ENCODE assay signal across 9 mouse cellular contexts in genomic region chr11:117686021-117686420, GRCm38 (mm10). TPM values are rescaled to one million over a fixed set of nuclear protein-coding genes. Genes with fewer than 3 reads are reported as not detected.
DNase-seq lines count a peak whose midpoint lies in the region; ATAC-seq and TF ChIP-seq lines count a peak whose summit lies in the region.
"Had no signal": no experiment of that assay in that cellular context is flagged by ENCODE, and none has a peak within 500 bp of the region (broad histone marks: within the 10 kb centered on the region; RNA-seq: fewer than 3 reads in every experiment).

No protein-coding gene starts in this region.

- 55% methylated on average over 8 of the region's 8 CpGs for WGBS in liver, adult 2 months
- 58% methylated on average over 8 of the region's 8 CpGs for WGBS in liver, embryonic 12.5 days (ENCODE audit: insufficient replicate concordance)
- 57% methylated on average over 8 of the region's 8 CpGs for WGBS in liver, embryonic 13.5 days (ENCODE audit: insufficient replicate concordance)
- WGBS in thymus, adult 2 months: 52% methylated on average over 8 of the region's 8 CpGs

- peaks cover 24% of the 10 kb centered on the region for H3K4me1 ChIP-seq in liver, adult 2 months (ENCODE audit: control insufficient read depth, insufficient read depth, low read length)
- peaks cover 33% of the 10 kb centered on the region for H3K4me1 ChIP-seq in liver, embryonic 12.5 days
- H3K4me1 ChIP-seq in liver, embryonic 13.5 days (replicated peaks): peaks cover 35% of the 10 kb centered on the region
- H3K4me1 ChIP-seq in thymus, adult 2 months (replicated peaks; ENCODE audit: control insufficient read depth, insufficient read depth, low read length): peaks cover 19% of the 10 kb centered on the region

- H3K36me3 ChIP-seq in liver, adult 2 months (ENCODE audit: control insufficient read depth, insufficient read depth, low read length): no peaks in the 10 kb centered on the region
- no peaks in the 10 kb centered on the region for H3K36me3 ChIP-seq in liver, embryonic 12.5 days
- no peaks in the 10 kb centered on the region for H3K36me3 ChIP-seq in liver, embryonic 13.5 days
- H3K36me3 ChIP-seq in thymus, adult 2 months (ENCODE audit: control insufficient read depth, insufficient read depth, low read length): no peaks in the 10 kb centered on the region
- H3K36me3 ChIP-seq: limb, embryonic 15.5 days had no signal

- H3K27me3 ChIP-seq in liver, adult 2 months (ENCODE audit: control insufficient read depth, insufficient read depth, low read length): no peaks in the 10 kb centered on the region
- H3K27me3 ChIP-seq in liver, embryonic 12.5 days (replicated peaks): no peaks in the 10 kb centered on the region
- H3K27me3 ChIP-seq in liver, embryonic 13.5 days: no peaks in the 10 kb centered on the region
- no peaks in the 10 kb centered on the region for H3K27me3 ChIP-seq in thymus, adult 2 months (ENCODE audit: control insufficient read depth, insufficient read depth, low read length)
- H3K27me3 ChIP-seq: limb, embryonic 15.5 days had no signal

- ATAC-seq in liver, embryonic 12.5 days: no peak
- ATAC-seq in common myeloid progenitor, adult 5-6 weeks (replicated peaks; ENCODE audit: low read depth, poor library complexity, severe bottlenecking): peak; percentile 60
- 0 out of 2 replicates have a peak, but pooled peaks have one; percentile 47 for ATAC-seq in liver, embryonic 13.5 days (ENCODE audit: low read depth)

- H3K79me2 ChIP-seq in liver, adult 2 months (ENCODE audit: control insufficient read depth, insufficient read depth, low read length): peaks cover 31% of the 10 kb centered on the region; the same call in 1 of the 2 replicates

- TF ChIP-seq POLR2A in liver, adult 2 months (IDR thresholded peaks at IDR 0.05; ENCODE audit: extremely low read depth, insufficient read depth, low read length): no peak
- no peak for TF ChIP-seq POLR2A in thymus, adult 2 months (IDR thresholded peaks at IDR 0.05; ENCODE audit: control insufficient read depth, extremely low read depth, insufficient read depth, low read length, poor library complexity)

- TF ChIP-seq CTCF in liver, adult 2 months (IDR thresholded peaks at IDR 0.05; ENCODE audit: low read depth, low read length): peak; percentile 45
- TF ChIP-seq CTCF in thymus, adult 2 months (IDR thresholded peaks at IDR 0.05; ENCODE audit: borderline replicate concordance, control insufficient read depth, extremely low read depth, insufficient read depth, low read length, poor library complexity): peak; percentile 41; the same call in 1 of the 2 replicates

- no peak overlapping the region for H3K4me3 ChIP-seq in liver, adult 2 months (ENCODE audit: insufficient read depth, low read depth, low read length)
- H3K4me3 ChIP-seq in liver, embryonic 12.5 days: no peak overlapping the region
- no peak overlapping the region for H3K4me3 ChIP-seq in liver, embryonic 13.5 days (replicated peaks)
- no peak overlapping the region for H3K4me3 ChIP-seq in thymus, adult 2 months (ENCODE audit: control insufficient read depth, insufficient read depth, low read length)
- H3K4me3 ChIP-seq: limb, embryonic 15.5 days had no signal

- no peak overlapping the region for H3K27ac ChIP-seq in liver, adult 2 months (replicated peaks; ENCODE audit: insufficient read depth, low read depth, low read length)
- H3K27ac ChIP-seq in liver, embryonic 12.5 days: no peak overlapping the region
- H3K27ac ChIP-seq in liver, embryonic 13.5 days: no peak overlapping the region
- H3K27ac ChIP-seq in thymus, adult 2 months (ENCODE audit: control insufficient read depth, insufficient read depth, low read length): no peak overlapping the region
- H3K27ac ChIP-seq: limb, embryonic 15.5 days had no signal

- no peak overlapping the region for H3K9ac ChIP-seq in liver, adult 2 months (ENCODE audit: low read depth, low read length)
- H3K9ac ChIP-seq in liver, embryonic 12.5 days: no peak overlapping the region
- H3K9ac ChIP-seq in liver, embryonic 13.5 days: no peak overlapping the region
- H3K9ac ChIP-seq: limb, embryonic 15.5 days had no signal

- no peak overlapping the region for H3K4me2 ChIP-seq in liver, embryonic 12.5 days
- H3K4me2 ChIP-seq in liver, embryonic 13.5 days: no peak overlapping the region
- H3K4me2 ChIP-seq: limb, embryonic 15.5 days had no signal

- peak; percentile 39 for DNase-seq in liver, adult 2 months (ENCODE audit: extremely low read depth, low read depth, low spot score)
- DNase-seq in liver, embryonic 13.5 days: no peak
- DNase-seq in thymus, adult 2 months: peak; percentile 33
- DNase-seq in ovary, postnatal 14 days (ENCODE audit: low spot score): no peak
- DNase-seq in adrenal gland, postnatal 36 days: no peak
- DNase-seq in urinary bladder, postnatal 4 days (ENCODE audit: low spot score in 2 of 2): no peak

- no peaks in the 10 kb centered on the region for H3K9me3 ChIP-seq in liver, embryonic 12.5 days (replicated peaks)
- no peaks in the 10 kb centered on the region for H3K9me3 ChIP-seq in liver, embryonic 13.5 days (replicated peaks)
- H3K9me3 ChIP-seq: limb, embryonic 15.5 days had no signal

RNA-seq across cellular contexts. Expression of gene Tnrc6c, which starts 31.9 kb away (rescaled TPM):
- 6.3 and 8.3 TPM in 2 replicates for total RNA-seq in liver, adult 2 months (2014; rRNA removed)
- 4.1 and 5.7 TPM in 2 replicates for polyA plus RNA-seq in liver, adult 2 months (2012; rRNA removed)
- 4.7 and 4.8 TPM in 2 replicates for polyA plus RNA-seq in liver, embryonic 12.5 days (2016; fragmentation: Nextera tagmentation; extraction: Ambion mirVana)
- total RNA-seq in common myeloid progenitor, adult 5-6 weeks (2017): 17.7 and 22.4 TPM in 2 replicates
- polyA plus RNA-seq in liver, embryonic 13.5 days (2015; fragmentation: Nextera tagmentation; extraction: Ambion mirVana): 2.8 and 2.9 TPM in 2 replicates
- 75.0 and 89.7 TPM in 2 replicates for polyA plus RNA-seq in thymus, adult 2 months (2012; rRNA removed)
- total RNA-seq in adrenal gland, postnatal 36 days (2021): 10 to 100 TPM; 18.6 to 26.3 TPM

Comparison
In these comparisons a context has a peak if more than half of its experiments do, and no peak if none do; other contexts are left out.
1. DNase-seq: peak in liver, adult 2 months (single experiment) and thymus, adult 2 months (single experiment); none in liver, embryonic 13.5 days (single experiment), ovary, postnatal 14 days (single experiment), adrenal gland, postnatal 36 days (0 of 2) and urinary bladder, postnatal 4 days (0 of 2).
2. RNA of gene Tnrc6c, which starts 31.9 kb away (polyA plus RNA-seq): 75.0 to 89.7 TPM in thymus, adult 2 months; 4.1 to 5.7 TPM in liver, adult 2 months, 4.7 to 4.8 TPM in liver, embryonic 12.5 days and 2.8 to 2.9 TPM in liver, embryonic 13.5 days; every median in the first group is over 10 times any median in the second.